Mouse (Mus musculus): ENCODE measurements around the gene Lingo2. TPM values are rescaled to one million over a fixed set of nuclear protein-coding genes. Genes with fewer than 3 reads are reported as not detected.
"Not testable (repeated sequence)": the region's sequence is repeated elsewhere in the genome, so short reads cannot be mapped to it uniquely, and the experiment has no call there.

The Lingo2 gene
- polyA plus RNA-seq, 1 experiment from 2014 or later = 0.40 TPM

GRCm38 (mm10) chr4:35704126-35704525 lies 1247.4 kb downstream of the Lingo2 start:
- WGBS = 32% methylated on average over 2 of the region's 2 CpGs
- Histone ChIP-seq H3K9ac (no peak overlapping the region), H3K36me3 (no peaks in the 10 kb centered on the region), H3K4me3 (no peak overlapping the region), H3K9me3 (no peaks in the 10 kb centered on the region), H3K27me3 (replicated peaks) (no peaks in the 10 kb centered on the region), H3K4me1 (no peaks in the 10 kb centered on the region), H3K27ac (replicated peaks) (no peak overlapping the region), H3K4me2 (no peak overlapping the region)
- no peak for ATAC-seq (ENCODE audit: extremely low read depth, insufficient number of reproducible peaks, low FRiP score, low TSS enrichment)

GRCm38 (mm10) chr4:35702661-35703060 lies 1248.9 kb downstream of the Lingo2 start:
- ATAC-seq (ENCODE audit: extremely low read depth, insufficient number of reproducible peaks, low FRiP score, low TSS enrichment) = no peak
- no peak overlapping the region for H3K4me3 ChIP-seq
- no peak overlapping the region for H3K9ac ChIP-seq
- H3K27me3 ChIP-seq (replicated peaks) = no peaks in the 10 kb centered on the region
- no peak overlapping the region for H3K4me2 ChIP-seq
- H3K9me3 ChIP-seq = no peaks in the 10 kb centered on the region
- no peaks in the 10 kb centered on the region for H3K4me1 ChIP-seq
- H3K27ac ChIP-seq (replicated peaks) = no peak overlapping the region
- 85% methylated on average over 1 of the region's 1 CpGs for WGBS
- no peaks in the 10 kb centered on the region for H3K36me3 ChIP-seq

GRCm38 (mm10) chr4:35695137-35695522 lies 1256.4 kb downstream of the Lingo2 start:
- Histone ChIP-seq H3K4me3 (no peak overlapping the region), H3K4me1 (no peaks in the 10 kb centered on the region), H3K27ac (replicated peaks) (no peak overlapping the region), H3K9ac (no peak overlapping the region), H3K4me2 (no peak overlapping the region), H3K27me3 (replicated peaks) (no peaks in the 10 kb centered on the region), H3K9me3 (no peaks in the 10 kb centered on the region), H3K36me3 (no peaks in the 10 kb centered on the region)
- no peak for ATAC-seq (ENCODE audit: extremely low read depth, insufficient number of reproducible peaks, low FRiP score, low TSS enrichment)
- WGBS = 57% methylated on average over 2 of the region's 2 CpGs

GRCm38 (mm10) chr4:35694360-35695136 lies 1257.0 kb downstream of the Lingo2 start:
- Histone ChIP-seq H3K9ac (no peak overlapping the region), H3K4me2 (no peak overlapping the region), H3K4me1 (no peaks in the 10 kb centered on the region), H3K36me3 (no peaks in the 10 kb centered on the region), H3K27ac (replicated peaks) (no peak overlapping the region), H3K4me3 (no peak overlapping the region), H3K27me3 (replicated peaks) (no peaks in the 10 kb centered on the region), H3K9me3 (no peaks in the 10 kb centered on the region)
- 70% methylated on average over 4 of the region's 4 CpGs for WGBS
- ATAC-seq (ENCODE audit: extremely low read depth, insufficient number of reproducible peaks, low FRiP score, low TSS enrichment) = no peak

- H3K27ac ChIP-seq (replicated peaks) = no peak overlapping the region
- no peaks in the 10 kb centered on the region for H3K4me1 ChIP-seq
- H3K4me3 ChIP-seq = no peak overlapping the region
- no peak overlapping the region for H3K4me2 ChIP-seq
- 70% methylated on average over 5 of the region's 5 CpGs for WGBS
- no peak overlapping the region for H3K9ac ChIP-seq
- no peak for ATAC-seq (ENCODE audit: extremely low read depth, insufficient number of reproducible peaks, low FRiP score, low TSS enrichment)
- no peaks in the 10 kb centered on the region for H3K36me3 ChIP-seq
- no peaks in the 10 kb centered on the region for H3K27me3 ChIP-seq (replicated peaks)
- H3K9me3 ChIP-seq = no peaks in the 10 kb centered on the region
These were observed 1261.0 kb downstream of the Lingo2 start for GRCm38 (mm10) chr4:35690521-35690920.

GRCm38 (mm10) chr4:35688498-35689240 lies 1262.9 kb downstream of the Lingo2 start:
- not testable (repeated sequence) for H3K4me3 ChIP-seq; ATAC-seq (ENCODE audit: extremely low read depth, insufficient number of reproducible peaks, low FRiP score, low TSS enrichment); H3K36me3 ChIP-seq; H3K9ac ChIP-seq; H3K9me3 ChIP-seq; H3K4me1 ChIP-seq; H3K27me3 ChIP-seq (replicated peaks); H3K4me2 ChIP-seq; H3K27ac ChIP-seq (replicated peaks)
- 74% methylated on average over 5 of the region's 5 CpGs for WGBS

MicroRNAs within 50 kb of the gene (microRNA counts, 519-probe panel; counts per million panel counts)
- microRNA mmu-miR-873 (209 counts per million, percentile 61 among the panel's probes with 10 or more counts), microRNA mmu-miR-876-3p (209 counts per million, percentile 61 among the panel's probes with 10 or more counts), microRNA mmu-miR-876-5p (209 counts per million, percentile 61 among the panel's probes with 10 or more counts)

Small RNA genes within 50 kb of the gene (microRNA-seq; reads per million reads assigned to microRNA genes)
- gene Mir873a (not detected), gene Mir873b (not detected), gene Mir876 (not detected)

All from heart, embryonic 13.5 days (tissue).